Mouse (Mus musculus) R1 (cell line): Measurements from ENCODE around the gene Ajap1.

Source experiments
- DNase-seq: peaks from one replicate; pipeline ENCODE4 v3.0.0-alpha.2; 2018; ENCODE audit warnings: low read depth, low spot score

The Ajap1 gene

GRCm38 (mm10) chr4:153482459-153483338, at the start of gene Ajap1:
Ajap1 (minus strand) TSS chr4:153482811.
- DNase-seq = peak; percentile 77

DNA sequence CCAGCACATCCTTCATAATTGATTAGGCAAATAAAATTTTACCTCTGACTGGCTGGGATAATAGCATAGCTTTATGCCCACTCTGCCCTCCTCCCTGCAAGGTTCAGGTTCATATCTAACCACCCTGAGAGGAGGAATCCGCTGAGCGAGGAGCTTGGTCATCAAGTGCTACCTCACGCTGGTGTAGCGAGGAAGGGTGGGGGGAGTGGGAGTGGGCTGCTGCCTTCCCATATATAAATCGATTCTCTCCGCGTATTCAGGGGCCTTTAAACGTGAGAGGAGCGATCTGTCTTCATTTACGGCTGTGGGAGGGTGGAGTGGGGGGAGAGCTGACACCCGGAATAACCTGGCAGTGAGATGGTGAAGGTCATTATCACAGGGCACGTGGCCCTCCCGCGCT, 47.9 kb upstream of the Ajap1 start:
- DNase-seq = no peak

- peak; percentile 84 for DNase-seq
These were observed 39.0 kb upstream of the Ajap1 start for GRCm38 (mm10) chr4:153521601-153522000.

- DNase-seq = no peak
These were observed 37.3 kb upstream of the Ajap1 start for GRCm38 (mm10) chr4:153519888-153520287.

DNA sequence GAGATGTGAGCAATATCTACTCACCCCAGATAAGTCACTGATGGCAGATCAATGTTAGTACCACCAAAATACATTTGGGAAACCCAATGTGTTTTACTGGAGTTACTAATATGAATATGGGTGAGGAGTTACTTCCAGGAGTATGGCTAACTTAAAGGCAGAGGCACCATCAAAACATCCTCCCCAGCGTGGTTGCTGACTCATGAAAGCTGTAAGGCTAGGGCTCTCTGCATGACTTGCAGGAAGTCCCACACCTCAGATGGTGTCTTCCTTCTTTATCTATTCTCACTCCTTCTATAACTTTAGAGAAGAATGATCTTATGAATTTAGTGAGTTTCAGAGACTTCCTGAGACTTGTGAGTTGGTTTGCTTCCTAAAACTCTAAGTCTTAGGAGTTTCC, 36.7 kb upstream of the Ajap1 start:
- DNase-seq = no peak

GRCm38 (mm10) chr4:153515786-153516185, 33.2 kb upstream of the Ajap1 start:
- DNase-seq = no peak

- peak; percentile 25 for DNase-seq
These were observed 31.5 kb upstream of the Ajap1 start for GRCm38 (mm10) chr4:153514071-153514470.

DNA sequence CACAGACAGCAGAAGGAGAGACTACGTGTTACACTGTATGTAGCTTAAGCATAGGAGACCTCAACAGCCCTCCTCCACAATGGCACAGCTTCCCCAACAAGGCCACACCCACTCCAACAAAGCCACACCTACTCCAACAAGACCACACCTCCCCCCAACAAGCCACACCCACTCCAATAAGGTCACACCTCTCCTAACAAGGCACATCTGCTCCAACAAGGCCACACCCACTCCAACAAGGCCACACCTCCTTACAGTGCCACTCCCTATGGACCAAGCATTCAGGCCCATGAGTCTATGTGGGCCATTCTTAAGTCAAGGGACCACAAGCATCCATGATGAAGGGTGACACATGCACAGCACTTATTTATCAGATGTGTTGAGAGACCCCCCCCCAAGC, 28.9 kb upstream of the Ajap1 start:
- peak; percentile 79 for DNase-seq

GRCm38 (mm10) chr4:153501936-153502335, 19.3 kb upstream of the Ajap1 start:
- no peak for DNase-seq

DNA sequence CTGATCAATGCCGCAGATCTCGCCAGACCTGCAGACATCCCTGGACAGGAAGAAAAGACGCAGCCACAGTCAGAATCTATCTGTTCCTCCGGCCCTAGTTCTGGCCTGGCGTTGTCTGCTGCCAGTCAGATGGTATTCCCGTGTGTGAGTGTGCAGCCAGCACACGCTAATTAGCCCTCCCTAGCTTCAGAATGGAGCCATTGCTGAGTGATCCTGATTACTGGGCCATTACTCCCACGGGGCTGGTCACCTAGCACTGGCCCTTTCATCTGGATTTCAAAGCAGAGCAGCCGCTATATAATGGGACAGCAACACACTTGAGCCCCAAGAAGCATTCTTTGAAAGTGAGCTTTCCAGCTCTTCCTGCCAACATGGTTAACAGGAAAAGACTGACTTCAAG, 9.8 kb upstream of the Ajap1 start:
- no peak for DNase-seq

DNA sequence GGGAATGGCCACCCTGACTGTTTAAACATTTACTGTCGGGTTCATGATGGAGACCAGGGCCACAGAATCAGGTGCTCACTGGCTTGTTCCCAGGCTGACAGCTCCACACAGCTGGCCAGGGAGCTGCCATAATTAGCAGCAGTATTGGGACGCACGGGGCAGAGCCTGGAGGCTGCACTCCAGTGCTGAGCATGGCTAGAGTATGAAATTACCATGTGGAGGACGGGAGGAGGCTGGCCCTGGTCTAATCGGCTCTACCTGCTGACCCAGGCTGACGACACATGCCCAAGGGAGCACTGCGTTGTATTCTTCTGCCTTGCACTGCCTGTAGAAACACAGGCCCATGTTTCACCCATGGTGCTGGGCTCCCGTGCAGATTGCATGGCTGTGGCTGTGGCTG, 6.5 kb upstream of the Ajap1 start:
- no peak for DNase-seq

- no peak for DNase-seq
These were observed 3.3 kb upstream of the Ajap1 start for GRCm38 (mm10) chr4:153485913-153486312.

DNA sequence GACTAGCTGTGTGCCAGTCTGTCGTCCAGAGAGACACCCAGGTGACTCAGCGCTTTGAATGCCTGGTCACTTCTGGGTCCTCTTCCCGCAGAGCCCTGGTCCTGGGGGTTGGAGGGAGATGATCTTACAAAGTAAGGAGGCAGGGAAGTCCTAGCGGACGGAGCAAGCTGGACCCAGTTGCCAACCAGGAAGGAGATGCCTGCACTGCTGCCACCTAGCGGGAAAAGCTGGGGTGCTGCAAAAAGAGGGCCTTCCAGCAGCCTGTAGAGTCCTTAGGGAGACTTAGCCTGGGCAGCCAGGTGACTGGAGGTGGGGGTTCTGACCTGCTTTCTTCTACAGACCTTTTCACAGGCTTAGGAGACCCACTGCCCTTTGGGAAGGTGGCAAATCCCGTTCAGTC, 1.8 kb upstream of the Ajap1 start:
- DNase-seq = peak; percentile 75

DNA sequence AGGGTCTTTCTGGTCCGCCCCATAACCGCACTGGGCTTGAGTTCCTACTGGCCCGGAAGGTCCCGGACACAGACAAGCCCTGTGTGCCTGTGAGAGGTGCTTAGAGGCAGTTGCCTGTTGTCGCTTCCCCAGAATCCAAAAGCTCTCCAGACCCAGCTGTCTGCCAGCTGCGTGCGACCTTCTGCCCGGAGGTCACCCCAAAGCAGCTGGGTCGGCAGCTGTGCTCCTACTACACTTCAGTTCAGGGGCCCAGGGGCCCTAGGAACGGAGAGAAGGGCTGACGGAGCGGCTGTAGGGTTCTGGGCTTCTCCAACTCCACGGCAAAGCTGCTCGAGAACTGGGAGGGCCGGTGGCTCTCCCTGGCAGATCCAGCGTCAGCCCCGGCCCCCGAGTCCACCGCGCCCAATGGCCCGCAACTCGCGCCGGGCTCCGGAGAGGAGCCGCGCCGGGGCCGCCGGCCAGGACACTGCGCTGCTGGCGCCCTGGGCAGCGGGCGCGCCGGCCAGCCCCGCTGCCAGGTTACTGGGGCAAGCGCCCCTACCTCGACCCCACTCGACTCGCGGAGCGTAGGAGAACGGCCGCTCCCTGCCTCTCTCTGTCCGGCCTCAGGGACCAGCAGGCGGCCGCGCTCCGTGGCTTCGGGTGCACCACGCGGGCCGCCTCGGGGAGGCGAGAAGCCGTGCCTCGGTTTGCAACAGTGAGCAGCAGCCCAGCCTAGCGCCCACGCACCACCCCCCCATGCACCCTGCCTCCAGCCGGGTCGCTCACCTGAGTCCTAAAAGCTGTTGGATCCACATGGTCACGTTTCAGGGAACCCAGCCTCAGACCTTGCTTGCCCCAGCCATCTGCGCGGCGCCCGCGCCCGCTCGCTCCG, 1.0 kb downstream of the Ajap1 start:
- peak; percentile 56 for DNase-seq

GRCm38 (mm10) chr4:153480551-153481262, 1.9 kb downstream of the Ajap1 start:
- DNase-seq = peak; percentile 84

- no peak for DNase-seq
These were observed 3.5 kb downstream of the Ajap1 start for GRCm38 (mm10) chr4:153479144-153479543.

GRCm38 (mm10) chr4:153473480-153474252, 8.9 kb downstream of the Ajap1 start:
- DNase-seq = peak; percentile 53

DNA sequence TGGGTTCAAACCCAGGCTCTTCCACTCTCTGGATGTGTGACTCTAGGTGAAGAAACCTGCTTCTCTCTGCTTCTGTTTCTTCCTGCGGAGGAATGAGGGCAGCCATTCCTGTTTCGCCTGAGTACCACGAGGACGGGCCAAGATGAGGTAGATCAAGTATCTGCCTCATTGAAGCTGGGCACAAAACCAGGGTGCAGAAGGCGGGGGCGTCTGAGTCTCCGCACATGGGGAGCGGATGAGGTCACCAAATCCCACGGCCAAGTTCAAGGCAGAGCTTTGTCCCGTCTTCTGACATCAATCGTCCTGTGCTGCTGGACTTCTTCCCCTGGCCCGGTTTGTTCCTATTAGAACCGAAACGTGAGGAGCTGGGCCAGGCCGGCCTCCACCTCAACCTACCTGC, 12.9 kb downstream of the Ajap1 start:
- DNase-seq = no peak

GRCm38 (mm10) chr4:153459934-153460333, 22.7 kb downstream of the Ajap1 start:
- DNase-seq = no peak

DNA sequence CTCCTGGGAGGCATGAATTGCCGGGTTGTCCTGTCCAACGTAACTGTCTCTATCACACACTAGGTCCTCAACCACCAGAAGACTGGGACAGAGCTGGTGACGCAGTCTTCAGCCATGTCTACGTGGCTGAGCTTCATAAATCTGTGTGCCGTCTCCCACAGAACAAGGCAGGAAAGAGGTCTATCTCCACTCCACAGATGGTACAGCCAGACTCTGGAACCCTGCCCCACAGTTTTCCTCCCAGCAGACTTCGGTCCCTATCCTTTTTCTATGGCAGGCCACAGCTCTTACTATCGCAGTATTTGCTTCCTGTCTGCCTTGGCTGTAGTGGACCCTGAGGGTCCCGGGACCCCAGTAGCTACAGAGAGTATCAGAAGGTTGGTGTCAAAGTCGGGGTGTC, 23.1 kb downstream of the Ajap1 start:
- no peak for DNase-seq

DNA sequence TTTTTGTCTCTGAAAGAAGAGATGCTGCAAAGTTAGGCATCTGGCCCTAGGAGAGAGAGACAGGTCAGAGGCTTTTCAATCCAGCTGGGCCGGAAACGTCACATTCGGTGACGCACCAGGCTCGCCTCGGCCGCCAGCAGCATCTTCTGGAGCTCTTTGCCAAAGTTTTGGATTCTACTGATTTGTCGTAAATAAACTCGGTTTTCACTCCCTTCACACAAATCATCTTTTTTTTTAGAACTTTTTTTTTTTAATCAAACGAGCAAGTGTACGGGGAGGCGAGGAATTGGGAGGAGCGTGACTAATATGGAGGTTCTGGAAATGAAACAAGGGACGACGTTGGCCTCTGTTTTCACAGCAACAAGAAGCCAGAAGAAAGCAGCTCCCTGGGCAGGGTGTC, 23.8 kb downstream of the Ajap1 start:
- DNase-seq = no peak
